Mouse (Mus musculus): ENCODE measurements around the gene Hmgcll1.
A peak's percentile ranks its signal among the peaks of the same experiment; 100 is the strongest.

The Hmgcll1 gene

DNA sequence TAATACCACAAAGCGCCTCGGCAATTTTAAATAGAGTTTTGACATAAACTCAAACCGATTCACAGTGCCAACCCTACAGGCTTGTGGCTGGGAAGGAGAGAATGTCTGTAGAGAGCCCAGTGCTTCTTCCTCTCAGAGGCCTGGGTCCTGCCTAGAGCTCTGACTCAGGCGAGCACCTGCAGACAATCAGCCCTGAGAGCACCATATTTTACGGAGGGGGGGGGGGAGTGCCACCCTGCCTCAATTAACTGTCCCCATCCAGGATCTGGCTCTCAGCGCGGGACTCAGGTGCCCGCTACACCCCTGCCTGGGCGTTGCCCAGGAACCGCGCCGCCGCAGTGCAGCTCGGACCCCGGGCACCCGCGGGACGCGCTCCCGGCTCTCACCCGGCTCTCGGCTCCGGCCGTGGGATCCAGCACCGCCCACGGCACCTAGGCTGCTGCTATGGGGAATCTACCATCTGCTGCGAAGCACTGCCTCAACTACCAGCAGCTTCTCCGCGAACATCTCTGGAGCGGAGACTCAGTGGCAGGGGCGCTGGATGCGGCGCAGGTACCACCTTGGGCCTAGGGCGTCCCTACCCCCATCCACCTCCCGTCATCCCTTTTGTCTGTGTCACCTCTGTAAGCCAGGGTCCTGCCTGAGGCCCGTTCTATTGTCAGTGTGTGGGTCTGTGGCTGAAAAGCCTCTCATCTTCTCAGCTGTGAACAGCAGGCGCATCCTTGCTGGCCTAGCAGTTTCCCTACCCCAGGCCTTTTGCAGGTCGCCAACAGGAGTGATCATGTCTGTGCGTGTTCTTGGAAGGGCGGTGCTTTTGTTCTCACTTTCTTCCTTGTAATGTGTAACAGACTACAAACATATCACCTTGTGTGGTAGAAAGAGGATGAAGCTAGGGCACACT lies at the start of gene Hmgcll1:
TSS of gene Hmgcll1 (plus strand) at position 225 of the 901 bp plus-strand sequence.
- DNase-seq (ENCODE audit: low spot score): peak; percentile 21

DNA sequence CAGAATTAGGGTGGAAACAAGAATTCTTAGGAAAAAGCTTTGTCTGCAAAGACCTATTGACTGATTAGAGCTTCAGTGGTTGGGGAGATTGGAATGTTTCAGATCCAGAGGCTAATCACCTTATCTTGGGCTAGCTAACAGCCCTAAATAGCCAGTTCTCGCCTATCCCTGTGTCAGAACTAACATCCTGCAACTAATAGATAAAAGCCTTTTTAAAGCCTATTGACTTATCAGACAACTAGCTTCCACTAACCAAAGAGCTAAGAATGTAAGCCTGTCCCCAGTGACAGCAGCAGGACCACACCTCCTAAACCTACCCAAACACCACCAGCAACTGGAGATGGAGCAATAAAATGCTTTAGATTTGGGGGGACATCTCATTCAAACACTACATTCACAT lies 34.6 kb upstream of the Hmgcll1 start:
- DNase-seq (ENCODE audit: low spot score): no peak

DNA sequence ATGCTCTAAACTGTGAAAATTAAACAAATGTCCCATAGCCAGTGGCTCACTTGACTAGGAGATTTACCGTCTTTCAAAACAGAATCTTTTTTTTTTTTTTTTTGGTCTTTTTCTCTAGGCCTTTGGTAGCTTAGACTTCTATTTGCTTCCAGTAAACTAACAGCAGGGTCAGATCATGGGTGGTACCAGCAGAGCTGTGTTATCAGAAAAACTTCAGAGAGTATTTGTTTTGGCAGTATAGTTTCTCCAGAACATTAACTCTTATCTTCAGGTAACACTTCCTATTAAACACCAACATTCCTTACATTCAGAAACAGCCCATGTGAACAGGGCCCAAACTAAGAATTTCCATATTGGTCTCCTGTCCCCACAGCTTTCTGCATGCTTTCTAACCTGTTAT lies 33.5 kb upstream of the Hmgcll1 start:
- DNase-seq (ENCODE audit: low spot score): no peak

- DNase-seq (ENCODE audit: low spot score): no peak
Measured at GRCm38 (mm10) chr9:75989491-75989890, 25.2 kb upstream of the Hmgcll1 start.

- no peak for DNase-seq (ENCODE audit: low spot score)
Measured at GRCm38 (mm10) chr9:75998791-75999350, 15.8 kb upstream of the Hmgcll1 start.

DNA sequence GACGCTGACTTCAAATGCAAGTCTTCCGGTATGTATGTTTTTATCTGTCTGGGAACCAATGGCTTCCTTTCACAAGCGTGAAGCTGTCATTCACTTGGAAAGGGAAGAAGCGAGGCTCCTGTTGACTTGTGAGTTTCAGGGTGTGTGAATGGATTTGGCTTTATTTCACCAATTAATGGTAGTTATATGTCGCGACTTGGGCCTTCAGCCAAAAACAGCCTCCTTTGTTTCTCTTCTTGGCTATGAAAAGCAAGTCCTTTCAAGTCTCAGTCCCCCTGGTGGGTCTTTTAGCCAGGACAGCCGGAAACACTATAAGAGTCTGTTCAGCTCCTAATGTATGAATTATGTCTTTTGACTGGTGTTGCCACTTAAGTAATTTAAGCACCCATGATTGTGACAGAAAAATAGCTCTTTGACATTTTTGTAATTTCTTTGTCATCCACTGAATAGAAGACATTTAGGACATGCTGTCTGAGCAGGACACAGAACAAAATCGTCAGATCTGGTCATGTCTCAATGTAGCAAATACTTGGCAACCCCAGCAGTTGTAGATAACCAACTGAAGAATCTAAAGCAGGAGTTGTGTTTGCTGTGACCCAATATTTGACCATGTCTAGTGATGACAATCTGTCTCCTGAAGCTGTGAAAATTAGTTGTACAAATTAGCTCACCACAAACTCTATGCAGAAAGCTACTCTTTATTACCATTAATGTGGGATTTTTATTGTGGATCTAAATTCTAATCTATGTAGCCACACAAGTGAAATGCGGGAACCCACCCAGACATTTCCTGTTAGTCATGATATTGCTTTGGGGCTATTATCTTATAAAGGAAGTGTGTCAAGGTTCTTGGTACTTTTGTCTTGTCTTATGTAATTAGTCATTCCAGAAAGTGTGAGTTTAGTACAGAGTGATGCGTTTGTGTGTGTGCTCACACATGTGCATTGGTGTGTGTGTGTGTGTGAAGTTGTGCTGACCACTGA lies 13.5 kb upstream of the Hmgcll1 start:
- DNase-seq (ENCODE audit: low spot score): no peak

GRCm38 (mm10) chr9:76003066-76003465 lies 11.6 kb upstream of the Hmgcll1 start:
- no peak for DNase-seq (ENCODE audit: low spot score)

- DNase-seq (ENCODE audit: low spot score): no peak
Measured at GRCm38 (mm10) chr9:76003637-76004036, 11.0 kb upstream of the Hmgcll1 start.

DNA sequence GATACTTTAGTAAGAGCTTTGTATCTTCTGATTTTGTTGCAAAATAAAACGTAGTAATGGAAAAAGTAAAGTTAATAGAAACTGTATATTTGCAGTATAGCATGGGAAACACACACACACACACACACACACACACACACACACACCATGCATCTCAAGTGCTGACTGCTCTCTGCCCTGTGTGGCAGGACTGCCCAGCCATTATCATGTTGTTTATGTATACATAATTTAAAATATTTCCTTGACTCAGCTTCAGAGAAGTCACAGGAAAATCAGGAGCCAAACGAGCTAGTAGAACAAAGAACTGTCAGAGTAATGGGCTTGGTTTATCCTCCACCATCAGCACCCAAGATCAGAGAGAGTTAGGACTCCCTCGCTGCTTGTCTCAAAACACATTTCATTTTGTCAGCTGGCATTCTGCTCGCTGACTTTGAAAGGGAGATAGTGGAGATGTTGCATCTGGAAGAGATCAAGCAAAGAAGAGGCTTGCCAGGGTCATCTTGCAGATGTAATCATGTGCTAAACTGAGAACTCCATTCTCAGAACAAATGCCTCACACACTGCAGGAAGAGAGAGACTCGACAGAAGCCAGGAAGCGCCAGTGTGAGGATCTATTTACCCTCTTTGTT lies 7.2 kb upstream of the Hmgcll1 start:
- no peak for DNase-seq (ENCODE audit: low spot score)

DNA sequence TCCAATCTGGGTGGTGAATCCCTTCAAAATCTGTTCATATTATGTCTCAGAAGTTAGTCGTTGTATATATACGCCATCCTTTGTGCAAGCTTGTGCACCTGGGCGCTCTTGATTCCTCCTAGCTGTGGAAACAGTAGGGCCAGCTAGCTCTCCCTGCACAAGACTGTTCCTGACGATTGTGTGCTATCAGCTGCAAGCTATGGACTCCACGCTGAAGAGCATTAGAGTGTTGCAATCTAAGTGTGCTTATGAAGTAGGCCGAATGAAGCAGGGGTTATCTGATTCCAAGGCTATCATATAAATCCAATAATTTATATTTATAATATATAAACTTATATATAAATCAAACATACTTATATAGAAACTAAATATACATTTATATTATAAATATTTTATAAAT lies 866 bp upstream of the Hmgcll1 start:
- no peak for DNase-seq (ENCODE audit: low spot score)

GRCm38 (mm10) chr9:76015971-76016370 lies 1.3 kb downstream of the Hmgcll1 start:
- DNase-seq (ENCODE audit: low spot score): no peak

- DNase-seq (ENCODE audit: low spot score): no peak
Measured at GRCm38 (mm10) chr9:76016506-76016905, 1.9 kb downstream of the Hmgcll1 start.

DNA sequence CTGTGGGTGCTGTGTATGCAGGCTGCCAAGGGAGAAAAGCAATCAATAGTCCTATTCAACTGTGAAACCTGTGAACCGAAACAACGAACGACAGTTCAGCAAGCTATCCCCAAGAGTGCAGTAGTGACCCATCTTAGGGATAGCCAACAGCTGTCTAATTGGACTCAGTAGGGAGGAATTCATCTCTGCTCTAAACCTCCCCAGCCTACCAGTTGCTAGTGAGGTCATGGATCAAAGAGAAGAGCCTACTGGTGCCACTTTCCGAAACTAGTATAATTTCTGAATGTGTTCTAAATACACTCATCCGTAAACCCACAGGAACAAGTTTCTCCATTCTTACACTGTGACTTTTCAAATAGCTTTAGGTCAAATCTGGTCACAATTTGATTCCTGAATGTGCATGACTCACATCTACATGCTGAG lies 8.9 kb downstream of the Hmgcll1 start:
- DNase-seq (ENCODE audit: low spot score): no peak

- no peak for DNase-seq (ENCODE audit: low spot score)
Measured at GRCm38 (mm10) chr9:76024277-76025246, 9.9 kb downstream of the Hmgcll1 start.

DNA sequence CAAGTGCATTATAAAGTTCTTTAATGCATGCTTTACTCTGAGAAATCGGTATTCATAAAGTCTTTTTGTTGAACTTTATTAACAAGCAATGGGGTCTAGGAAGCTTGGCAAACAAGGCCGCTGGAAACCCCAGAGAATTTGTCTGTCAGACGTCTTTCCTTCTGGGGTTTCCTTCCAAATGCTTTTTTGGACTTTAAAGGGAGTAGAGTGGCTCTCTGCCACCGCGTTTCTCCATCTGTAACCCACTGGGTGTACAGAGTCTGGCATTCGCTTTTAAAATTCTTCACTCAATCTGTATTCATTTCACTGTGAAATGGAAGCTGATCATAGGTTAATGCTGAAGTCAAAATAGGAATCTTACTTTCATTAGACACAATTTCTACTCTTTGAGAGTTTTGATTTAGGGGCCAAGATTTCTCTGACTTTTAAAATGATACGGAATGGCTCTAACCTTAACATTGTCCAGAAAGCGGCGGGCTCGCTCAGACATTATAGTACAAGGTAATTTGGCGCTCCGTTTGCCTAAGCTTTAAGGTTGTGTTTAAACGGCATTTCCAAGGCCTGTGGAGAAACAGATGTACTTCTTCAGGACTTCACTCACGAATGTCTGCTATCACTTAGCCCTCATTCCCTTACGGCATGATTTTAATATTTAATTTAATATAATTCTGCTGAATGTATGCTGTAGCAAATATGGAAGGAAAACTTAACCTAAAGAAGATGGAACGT lies 15.0 kb downstream of the Hmgcll1 start:
- no peak for DNase-seq (ENCODE audit: low spot score)

- no peak for DNase-seq (ENCODE audit: low spot score)
Measured at GRCm38 (mm10) chr9:76035058-76035457, 20.4 kb downstream of the Hmgcll1 start.

DNA sequence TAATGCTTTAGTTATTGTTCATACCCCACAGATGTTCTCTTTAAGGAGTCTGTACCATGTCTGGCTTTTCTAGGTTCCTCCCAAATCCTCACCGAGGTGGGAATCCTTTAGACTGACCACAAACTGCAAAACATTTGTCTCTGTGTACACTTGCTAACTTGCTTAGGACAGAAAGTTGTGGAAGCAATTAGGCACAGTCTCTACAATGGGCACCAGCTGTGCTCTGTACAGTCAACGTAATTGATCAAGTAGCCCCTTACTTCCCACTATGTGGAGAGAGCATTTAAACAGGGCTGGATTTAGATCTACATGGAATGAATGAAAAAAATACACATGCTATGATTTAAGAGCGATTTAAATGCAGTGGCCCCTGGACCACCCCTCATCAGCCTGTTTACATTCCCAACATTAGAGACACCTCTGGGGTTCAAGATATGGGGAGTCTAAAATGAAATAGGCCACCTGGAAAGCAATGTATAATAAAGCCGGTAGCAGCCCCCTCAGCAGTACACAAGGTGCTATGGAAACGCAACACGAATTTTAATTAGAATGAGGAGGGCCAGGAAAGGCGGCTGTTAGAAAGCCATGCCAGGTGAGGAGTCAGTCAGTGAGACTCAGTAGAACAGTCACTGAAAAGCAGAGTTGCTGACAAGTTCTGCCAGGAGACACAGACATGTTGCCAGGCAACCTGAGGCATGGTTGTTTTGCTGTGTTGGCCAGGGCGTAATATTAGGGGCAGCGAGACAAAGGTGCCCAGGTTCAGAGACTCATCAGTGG lies 23.9 kb downstream of the Hmgcll1 start:
- DNase-seq (ENCODE audit: low spot score): no peak

DNA sequence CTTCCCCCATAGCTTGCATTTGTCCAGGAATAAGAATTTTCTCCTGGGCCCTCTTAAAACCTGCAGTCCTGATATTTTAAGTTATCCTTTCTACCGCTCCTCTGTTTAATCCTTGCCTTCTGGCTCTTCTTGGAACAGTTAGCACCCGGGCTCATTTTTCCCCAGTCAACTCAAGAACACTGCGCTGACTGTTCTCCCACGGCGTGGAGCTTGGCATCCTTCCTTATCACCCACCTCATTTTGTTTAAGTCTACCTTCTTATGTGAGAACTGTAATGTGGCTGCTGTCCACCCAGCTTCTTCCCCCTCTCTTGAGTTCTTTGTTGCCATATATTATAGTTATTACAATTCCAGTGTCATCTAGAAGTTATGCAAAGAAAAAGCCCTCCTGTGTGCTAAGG lies 25.1 kb downstream of the Hmgcll1 start:
- no peak for DNase-seq (ENCODE audit: low spot score)

DNA sequence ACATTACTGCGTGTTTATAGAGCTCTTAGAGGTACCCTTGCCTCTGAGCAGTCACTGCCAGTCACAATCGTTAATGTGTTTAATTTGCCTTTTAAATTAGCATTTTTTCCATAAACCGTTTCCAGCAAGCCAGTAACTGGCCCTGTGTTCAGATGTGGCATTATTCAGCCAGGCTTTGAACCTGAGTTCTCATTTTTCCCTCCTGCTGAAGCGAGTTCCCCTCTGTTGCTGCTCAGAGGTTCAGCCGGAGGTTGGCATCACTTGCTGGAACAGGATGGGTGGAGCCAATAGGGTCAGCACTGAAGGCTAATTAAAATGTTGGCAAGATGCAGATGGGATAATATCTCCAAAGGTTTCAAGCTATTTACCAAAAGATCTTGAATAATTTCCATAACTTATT lies 28.7 kb downstream of the Hmgcll1 start:
- DNase-seq (ENCODE audit: low spot score): no peak

Data from ovary, postnatal 36 days (tissue).